Mouse (Mus musculus) adipocyte (in vitro differentiated cells): ENCODE results near the gene Tbc1d10a.
"Not testable (repeated sequence)": the region's sequence is repeated elsewhere in the genome, so short reads cannot be mapped to it uniquely, and the experiment has no call there.

Experiments used
- DNase-seq: peaks from one replicate; pipeline ENCODE4 v3.0.0-alpha.2; 2016; ENCODE audit warnings: low spot score

Gene Tbc1d10a

DNA sequence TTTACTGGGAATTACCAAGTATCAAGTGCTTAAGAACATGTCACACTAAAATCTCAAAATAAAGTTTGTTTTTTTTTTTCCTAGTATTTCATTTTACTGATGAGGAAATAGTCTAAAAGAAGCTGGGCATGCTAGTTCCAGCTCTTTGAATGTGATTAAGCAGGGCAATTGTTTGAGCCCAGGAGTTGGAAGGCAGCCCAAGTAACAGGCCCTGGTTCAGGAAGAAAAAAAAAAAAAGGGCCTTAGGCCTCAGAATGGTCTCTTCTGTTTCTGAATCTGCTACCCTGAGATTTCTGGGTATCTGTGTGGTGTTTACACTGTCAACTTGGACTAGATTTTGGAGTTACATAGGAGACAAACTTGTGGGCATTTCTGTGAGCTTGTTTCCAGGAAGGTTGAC, 3.1 kb upstream of the Tbc1d10a start:
- peak; percentile 72 for DNase-seq

DNA sequence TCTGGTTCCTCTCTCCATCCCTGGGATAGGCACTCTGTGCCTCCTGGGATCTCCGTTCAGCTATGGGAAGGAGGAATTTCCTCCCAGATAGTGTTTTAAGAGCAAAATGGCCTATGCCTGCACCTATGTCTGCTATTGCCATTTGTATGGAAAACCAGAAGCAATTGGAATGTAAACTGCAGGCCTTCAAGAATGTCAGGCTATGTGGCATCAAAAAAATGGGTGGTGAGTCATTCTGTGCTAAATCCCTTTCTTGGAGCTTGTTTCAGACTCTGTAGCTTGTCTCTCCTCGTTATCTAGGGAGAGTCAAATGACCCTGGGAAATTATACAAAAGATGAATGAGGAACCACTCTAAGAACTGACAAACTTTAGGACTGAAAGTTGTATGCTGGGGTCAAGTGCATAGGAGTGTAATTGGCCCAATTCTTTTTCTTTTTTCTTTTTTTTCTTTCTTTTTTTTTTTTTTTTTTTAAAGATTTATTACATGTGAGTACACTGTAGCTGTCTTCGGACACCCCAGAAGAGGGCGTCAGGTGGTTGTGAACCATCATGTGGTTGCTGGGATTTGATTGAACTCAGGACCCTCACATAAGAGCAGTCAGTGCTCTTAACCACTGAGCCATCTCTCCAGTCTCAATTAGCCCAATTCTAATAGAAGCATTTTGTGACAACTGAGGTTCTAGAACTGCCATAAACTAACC, 2.2 kb upstream of the Tbc1d10a start:
- DNase-seq = no peak

GRCm38 (mm10) chr11:4185480-4185879, 1.1 kb upstream of the Tbc1d10a start:
- DNase-seq = not testable (repeated sequence)

GRCm38 (mm10) chr11:4187318-4187700, 720 bp downstream of the Tbc1d10a start:
- DNase-seq = no peak

DNA sequence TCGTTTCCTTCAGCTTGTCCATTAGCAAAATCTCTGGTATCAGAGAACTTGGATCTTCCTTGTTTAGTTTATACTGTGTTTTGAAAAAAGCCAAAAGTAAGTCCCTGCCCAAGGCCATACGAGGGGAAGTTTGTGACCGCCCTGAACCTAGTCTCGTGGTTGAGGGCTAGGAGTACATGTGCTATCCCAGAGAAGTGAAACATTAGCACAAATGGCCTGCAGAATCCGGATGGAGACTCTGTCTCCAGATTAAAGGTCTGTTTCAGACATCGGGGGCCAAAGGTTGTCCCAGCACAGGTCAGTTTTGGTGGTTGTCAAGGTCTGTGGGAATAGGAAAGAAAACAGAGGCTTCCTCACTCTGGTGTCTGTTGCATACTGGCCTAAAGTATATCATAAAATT, 2.6 kb downstream of the Tbc1d10a start:
- no peak for DNase-seq

DNA sequence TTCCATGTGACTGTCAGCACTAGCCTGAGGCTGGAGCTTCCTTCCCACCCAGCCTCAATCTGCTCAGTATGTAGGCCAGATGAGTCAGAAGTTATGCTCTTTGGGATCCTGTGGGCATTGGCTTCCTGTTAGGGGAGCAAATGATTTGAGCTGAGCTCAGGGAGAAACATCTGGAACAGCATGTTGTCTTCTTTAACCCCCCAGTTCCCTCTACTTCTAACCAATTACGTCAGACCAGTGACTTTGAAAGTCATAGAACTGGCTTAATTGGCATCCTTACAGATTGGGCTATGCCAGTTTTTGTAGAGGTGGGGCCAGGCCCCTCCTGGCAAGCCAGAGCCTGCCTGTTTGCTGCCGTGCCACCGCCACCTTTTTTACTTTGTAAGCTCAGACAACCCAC, 4.1 kb downstream of the Tbc1d10a start:
- peak; percentile 32 for DNase-seq

DNA sequence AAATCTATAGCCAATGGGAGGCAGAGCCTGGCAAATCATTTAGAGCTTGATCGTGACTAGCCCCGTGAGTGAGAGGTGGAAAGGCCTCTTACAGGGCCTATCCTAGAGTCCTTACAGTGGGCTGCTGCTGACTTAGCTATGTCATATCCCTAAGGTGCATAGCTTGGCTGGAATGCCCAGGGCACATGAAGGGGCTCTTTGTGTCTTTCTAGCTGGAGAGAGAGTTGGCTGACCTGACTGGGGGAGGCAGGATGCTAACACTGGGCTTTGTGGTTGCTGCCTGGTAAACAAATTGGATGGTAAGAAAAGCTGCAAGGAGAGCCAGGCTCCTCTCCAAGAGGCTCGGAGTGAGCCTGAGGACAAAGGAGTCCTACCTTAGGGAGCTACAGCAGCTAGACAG, 6.2 kb downstream of the Tbc1d10a start:
- no peak for DNase-seq

DNA sequence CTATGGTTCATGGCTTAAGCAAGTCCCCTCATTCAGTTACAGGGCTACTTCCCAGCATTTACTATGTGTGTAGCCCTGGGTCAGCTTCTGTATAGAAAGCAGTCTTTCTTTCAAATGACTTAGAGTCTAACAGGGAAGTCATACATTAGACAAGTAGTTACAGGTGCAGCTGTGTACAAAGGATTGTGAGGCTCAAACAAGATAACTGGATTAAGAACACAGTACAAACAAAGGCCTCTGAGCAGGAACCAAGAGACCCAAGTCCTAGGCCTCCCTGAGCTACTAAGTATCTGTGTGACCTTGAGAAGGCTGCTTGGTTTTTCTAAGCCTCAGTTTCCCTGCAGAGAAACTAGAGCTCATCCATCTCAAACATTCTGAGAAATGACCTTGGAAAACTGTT, 6.8 kb downstream of the Tbc1d10a start:
- DNase-seq = no peak

DNA sequence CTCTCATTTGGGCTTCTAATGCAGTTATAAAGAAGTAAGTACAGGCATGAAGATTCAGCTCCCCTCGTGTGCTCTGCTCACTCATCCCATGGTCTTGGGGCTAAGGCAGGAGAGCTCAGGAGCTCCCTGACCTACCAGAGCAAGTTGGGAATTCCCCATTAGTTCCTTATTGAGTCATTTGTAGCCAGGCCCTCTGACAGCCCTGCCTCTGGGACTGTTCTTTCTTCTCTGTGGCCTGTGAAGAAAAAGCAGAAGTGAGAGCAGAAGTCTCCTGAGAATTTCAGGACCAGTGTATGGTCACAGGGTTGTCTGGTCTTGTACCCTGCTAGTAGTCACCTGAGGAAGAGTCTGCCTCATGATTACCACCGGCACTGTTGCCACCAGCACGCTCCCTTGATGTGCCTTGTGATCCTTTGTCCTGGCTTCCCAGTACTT, 9.0 kb downstream of the Tbc1d10a start:
- DNase-seq = peak; percentile 58

GRCm38 (mm10) chr11:4196636-4197035, 10.0 kb downstream of the Tbc1d10a start:
- no peak for DNase-seq

GRCm38 (mm10) chr11:4197691-4198090, 11.1 kb downstream of the Tbc1d10a start:
- DNase-seq = peak; percentile 90

DNA sequence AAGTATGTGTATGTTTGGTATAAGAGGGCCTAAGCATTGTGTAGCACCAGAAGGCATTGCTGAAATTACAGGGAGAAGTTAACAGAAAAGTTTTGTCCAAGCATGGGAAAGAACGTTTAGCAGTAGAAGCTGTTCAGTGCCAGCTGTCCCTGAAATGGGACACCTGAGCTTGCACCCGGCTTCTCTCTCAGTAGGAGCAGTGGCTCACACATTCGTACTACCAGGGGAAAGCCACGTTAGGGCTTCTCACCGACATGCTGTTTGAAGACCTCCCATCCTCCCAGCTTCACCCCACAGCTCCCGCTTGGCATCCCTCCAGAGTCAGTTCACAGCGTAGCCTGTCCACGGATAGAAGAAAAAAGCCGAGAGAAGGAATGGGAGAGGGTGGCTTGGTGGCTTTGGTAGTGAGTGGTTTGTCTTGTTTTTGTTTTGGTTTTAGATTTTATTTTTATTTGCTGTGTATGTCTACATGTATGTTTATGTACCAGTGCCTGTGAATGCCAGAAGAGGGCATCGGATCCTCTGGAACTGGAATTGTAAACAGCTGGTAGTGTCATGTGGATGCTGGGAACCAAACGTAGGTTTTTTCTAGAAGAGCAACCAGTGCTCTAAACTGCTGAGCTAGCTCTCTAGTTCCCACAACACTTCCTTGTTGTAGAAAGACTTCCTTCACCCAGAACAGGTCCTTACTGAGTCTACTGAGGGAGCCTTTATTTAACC, 15.6 kb downstream of the Tbc1d10a start:
- no peak for DNase-seq

DNA sequence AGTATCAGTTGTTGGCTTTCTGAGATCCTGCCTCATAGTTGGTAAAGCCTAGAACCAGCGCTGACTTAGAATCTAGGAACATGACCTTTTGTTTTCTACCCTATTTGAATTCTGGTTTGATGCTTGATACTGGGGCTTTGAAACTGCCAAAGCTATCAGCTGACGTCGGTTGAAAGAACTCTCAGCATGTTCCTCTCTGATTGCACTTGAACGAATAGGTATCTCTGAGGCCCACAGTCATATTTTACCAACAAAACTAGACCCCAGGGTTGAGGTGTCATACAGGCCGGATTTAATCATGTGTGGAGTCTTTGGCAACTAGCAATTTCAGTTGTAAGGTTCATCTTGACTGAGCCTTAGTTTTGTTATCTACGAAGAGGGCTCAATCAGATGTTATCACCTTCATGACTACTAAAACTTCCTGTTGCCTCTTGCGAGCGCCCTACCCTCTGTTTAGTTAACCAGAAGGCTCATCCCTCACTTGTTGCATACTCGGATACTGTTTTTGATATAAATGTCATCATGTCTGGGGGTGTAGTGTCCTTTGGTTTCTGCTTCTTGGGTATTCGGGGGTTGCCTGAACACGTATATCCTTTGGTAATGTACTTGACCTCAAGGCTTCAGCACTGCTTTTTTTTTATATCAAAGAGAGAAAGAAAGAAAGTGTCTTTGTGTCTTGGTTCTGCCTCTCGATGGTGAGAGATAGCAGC, 16.6 kb downstream of the Tbc1d10a start:
- no peak for DNase-seq

DNA sequence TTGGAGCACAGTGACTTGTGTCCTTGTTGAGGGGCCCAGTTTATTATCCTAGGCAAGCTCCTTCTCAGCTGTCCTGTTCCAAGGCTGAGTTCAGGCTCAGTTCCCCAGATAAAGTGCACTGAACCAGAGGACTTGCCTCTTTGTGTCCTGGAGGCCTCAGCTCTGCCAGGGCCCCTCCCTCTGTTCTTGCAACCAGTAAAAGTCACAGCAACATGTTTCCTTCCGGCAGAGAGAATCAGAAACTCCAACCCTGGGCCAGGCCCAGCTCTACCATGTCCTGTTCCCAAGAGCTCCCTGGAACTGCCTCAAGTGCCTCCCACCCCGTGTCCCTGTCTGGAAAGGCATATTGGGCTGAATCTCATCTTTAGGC, 17.1 kb downstream of the Tbc1d10a start:
- DNase-seq = peak; percentile 93

DNA sequence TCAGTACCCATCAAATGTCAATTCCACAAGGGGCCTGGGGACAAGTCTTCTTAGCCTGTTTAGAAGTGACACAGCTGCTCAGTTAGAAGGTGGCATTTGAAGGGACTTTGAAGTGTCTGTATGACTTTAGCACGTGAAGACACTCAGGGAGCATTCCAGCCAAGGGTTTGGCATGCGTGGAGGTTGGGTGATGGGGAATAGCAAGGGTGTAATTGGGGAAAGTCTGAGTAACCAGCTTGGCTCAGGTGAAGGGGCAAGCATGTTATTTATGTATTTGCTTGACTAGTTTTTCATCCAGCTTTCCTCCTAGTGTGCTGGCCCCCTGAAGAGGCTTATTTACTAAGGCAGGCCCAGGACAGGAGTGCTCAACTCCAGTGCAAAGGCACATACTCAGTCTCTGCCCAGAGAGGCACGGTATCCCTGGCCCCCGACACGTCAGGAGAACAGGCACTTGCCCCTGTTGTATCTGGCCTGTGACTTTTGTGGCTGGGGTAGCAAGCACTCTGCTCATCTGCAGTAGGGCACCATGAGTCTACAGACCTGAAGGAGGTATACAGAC, 18.6 kb downstream of the Tbc1d10a start:
- no peak for DNase-seq

- DNase-seq = no peak
These were observed 19.4 kb downstream of the Tbc1d10a start for GRCm38 (mm10) chr11:4205951-4206350.

DNA sequence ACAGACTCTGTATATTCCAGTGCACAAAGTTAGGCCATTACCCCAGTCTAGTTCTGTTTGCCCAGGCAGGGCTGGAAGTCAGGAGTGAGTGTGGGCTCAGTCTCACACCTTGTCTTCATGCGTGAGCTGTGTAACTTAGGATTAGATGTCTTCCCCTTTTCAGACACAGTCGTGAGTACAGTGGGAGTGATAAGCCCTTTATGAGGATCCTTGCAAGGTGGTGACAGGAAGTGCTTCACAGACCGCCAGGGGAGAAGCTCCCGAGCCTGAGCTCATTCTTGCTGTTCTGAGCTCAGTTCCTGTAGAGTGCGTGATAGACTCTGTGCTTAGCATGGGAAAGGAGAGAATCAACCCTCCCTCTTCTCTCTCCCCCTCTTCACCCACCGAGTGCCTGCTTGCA, 20.0 kb downstream of the Tbc1d10a start:
- DNase-seq = no peak

- DNase-seq = no peak
These were observed 21.1 kb downstream of the Tbc1d10a start for GRCm38 (mm10) chr11:4207655-4208054.

DNA sequence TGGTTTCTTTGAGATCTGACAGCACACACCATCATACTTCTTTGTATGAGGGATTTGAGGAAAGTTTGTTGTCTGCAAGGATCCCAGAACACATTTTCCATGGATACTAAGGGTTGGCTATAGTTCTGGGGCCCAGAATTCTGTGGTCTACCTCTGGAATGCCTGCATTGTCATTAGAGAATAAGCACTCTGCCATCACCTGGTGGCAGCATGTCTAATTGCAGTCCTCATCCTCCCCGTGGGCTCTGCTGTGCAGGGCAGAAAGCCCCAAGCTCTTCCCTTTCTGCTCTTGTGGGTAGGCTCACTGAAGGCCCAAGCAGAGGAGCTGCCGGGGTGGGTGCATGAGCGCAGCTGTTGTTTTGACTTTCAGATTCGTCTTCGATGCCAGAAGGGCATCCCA, 23.0 kb downstream of the Tbc1d10a start:
- DNase-seq = no peak

GRCm38 (mm10) chr11:4210786-4211185, 24.2 kb downstream of the Tbc1d10a start:
- peak; percentile 56 for DNase-seq

DNA sequence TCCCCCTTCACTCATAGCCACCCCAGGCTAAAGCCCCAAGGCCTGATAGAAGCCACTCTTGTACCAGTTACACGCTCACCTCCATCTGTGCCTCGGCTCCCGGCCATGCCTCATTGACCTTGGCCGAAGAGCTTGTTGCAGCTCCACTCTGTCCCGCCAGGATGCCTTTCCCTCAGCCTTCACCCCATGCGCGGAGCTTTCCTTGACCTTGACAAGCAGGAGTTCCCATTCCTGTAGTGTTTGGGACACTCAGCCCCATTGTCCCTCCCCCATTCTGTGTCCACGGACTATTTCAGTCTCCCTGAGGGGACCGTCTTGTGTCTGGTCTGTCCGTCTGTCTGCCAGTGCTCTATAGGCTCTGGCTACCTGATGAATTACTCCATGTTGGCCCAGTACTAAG, 26.5 kb downstream of the Tbc1d10a start:
- no peak for DNase-seq

DNA sequence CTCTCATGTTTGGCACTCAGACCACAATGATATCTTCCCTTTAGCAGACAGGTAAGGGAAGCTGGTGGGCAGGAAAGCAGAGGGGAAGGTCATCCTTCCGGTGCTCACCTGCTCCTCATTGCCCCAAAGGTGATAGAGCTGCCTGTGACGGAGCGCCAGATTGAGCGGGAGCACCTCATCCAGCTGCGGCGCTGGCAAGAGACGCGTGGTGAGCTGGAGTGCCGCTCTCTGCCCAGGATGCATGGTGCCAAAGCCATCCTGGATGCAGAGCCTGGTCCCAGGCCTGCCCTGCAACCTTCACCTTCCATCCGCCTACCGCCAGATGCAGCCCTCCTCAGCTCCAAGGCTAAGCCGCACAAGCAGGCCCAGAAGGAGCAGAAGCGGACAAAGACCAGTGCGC, 28.0 kb downstream of the Tbc1d10a start:
- no peak for DNase-seq

- DNase-seq = no peak
These were observed 28.5 kb downstream of the Tbc1d10a start for GRCm38 (mm10) chr11:4215061-4215460.
